Mouse (Mus musculus) T-helper 1 cell (primary cell): ENCODE measurements around the gene Gm382.

Source experiments
- in situ Hi-C: fragments of 300-600 bp; cut with MboI, MseI; formaldehyde crosslinking; loops from one replicate; pipeline ENCODE4 v1.15.1; 2025; ENCODE audit warnings: high pct_unique_total_duplicates

Gene Gm382

DNA sequence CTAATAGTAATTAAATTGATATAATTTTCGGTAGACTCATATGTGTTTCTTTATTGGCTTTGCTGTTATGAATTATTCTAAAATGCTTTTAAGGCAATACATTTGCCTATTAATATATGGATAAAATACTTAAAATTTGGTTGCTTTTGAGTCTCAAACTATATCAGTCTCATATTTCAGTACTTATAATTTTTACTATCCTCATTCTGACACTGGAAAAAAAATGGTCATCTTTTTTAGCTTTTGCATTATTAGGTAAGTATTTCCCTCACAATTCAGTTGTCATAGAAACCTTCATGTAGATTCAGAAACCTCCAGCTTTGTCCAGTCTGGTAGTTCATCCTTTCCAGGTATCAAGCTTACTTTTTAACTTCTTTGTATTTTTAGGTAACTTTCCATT is at the start of gene Gm382:
Gene Gm382 (plus strand): TSS at position 301 of the 400 bp plus-strand sequence.
- in situ Hi-C loops, result loop anchor here (10.0 kb wide), 1 partner anchor 965 kb away; no protein-coding TSS in a partner anchor

DNA sequence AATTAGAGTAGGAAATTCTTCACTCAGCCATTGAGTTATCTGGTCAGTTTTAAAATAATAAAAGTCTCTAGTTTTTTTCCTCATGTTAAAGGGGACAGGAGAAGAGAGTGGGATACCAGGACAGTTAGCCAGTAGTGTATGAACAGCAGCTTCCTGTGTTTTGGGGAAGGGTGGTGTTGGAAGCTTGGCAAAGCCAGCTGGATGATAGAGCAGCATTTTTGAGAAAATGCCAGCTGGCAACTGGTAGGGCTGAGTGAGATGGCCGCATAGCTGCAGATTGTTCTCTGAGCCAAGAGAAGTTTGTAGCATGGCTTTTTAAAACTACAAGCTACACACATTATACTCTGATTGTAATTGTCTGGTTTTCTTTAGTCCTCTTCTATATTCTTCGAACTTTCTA is 30.4 kb downstream of the Gm382 start:
- in situ Hi-C loops, result loop anchor here (25.0 kb wide), 1 partner anchor 308 kb away; no protein-coding TSS in a partner anchor

DNA sequence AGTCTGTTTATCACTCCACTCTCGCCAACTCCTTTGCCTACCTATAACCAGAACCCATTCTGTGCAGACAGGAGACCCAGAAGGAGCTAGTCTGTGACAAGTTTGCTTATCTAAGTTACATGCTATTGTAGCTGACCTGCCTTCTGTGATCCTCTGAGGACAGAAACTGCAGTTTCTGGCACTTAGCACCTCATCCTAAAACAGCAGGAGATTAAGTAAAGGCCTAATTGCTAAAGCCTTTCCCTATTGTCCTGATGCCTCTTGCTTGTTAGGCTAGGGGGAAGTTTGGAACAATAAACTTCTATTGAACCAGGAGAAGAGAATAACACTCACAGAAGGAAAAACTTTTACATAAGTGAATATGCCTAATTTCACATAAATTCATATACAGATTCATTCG is 51.5 kb downstream of the Gm382 start:
- in situ Hi-C loops, result no loop called here

DNA sequence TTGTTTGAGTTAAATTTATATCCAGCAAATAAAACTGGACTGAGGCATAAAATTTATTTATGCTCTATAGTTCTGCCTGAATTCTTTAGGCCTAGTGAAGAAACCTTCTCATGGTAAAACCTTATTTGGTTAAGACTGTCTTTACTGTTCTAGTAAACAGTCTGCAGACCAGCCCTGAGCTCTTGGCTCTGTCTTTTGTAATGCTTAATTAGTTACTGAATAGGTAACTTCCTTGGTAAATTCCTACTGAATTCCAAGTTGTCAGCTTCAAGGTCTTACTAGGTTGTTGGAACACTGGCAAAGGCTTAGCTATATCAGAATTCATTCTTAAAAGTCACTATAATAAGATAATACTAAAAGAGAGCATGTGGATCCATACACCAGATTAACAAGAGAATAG is 53.3 kb downstream of the Gm382 start:
- in situ Hi-C loops, result no loop called here

DNA sequence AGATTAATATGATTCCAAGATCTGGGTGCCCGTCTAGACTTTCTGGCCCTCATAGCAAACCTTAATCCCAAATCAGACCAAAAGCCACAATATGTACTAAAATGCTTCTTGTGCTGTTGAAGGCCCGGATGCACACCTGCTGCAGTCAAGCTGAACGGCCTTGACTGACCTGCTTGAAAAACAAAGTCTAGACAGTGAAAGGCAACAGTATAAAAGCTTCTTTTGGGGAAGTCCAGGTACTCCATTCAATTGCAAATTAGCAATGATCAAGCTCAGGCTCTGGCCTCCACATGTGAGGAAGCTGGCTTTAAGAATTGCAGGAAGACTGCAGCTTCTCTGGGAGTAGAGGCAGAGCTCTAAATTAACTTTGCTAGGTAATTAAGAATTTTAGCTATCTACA is 54.2 kb downstream of the Gm382 start:
- in situ Hi-C loops, result no loop called here

DNA sequence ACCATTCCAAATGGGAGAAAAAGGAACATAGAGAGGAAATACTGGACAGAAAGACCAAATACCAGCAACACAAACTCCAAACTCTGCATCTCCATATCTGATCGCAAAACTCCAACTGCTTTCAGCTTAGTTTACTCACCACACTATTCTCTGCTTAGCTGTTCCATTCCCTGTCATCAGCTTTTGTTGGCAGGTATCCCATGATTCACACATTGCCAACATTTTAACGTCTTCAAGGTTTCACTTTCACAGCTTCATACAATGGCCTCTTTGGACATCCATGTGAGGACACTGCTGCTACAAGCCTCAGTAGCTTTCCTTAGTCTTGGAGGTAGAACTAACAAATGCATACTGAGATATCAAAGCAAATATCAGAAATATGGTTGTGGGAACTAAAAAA is 64.6 kb downstream of the Gm382 start:
- in situ Hi-C loops, result no loop called here
